ENCODE assay signal across 9 mouse cellular contexts in the genomic region with DNA sequence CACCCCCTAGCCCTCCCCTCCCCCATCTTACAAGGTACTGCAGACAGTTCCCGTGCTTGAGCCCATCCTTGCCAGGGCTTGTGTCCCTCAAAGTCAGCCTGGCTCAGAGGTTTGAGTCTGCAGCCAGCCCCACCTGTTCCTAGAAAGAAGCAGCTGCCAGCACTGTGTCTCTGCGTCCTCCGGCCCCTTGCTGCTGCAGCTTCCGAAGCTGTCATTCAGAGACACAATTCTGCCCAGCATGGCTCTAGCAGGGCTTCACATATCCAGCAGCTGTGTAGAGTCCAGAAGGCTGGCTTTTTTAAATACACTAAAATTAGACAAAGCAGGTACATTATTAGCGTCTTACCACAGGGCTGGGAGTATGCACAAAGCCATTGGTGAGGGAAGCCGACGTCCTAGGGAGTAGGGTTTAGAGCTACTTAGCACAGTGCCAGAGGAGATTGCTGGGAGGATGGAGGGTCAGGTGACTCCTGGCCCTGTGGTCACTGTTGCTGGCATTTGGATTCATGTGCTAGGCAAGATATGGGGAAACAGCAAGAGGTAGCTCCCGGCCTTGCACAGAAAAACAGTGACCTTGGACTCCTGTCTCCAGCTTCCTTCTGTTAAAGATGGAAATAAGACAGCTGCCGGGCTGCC.
DNase-seq lines count a peak whose midpoint lies in the region; ATAC-seq and TF ChIP-seq lines count a peak whose summit lies in the region.
"Had no signal": no experiment of that assay in that cellular context is flagged by ENCODE, and none has a peak within 500 bp of the region (broad histone marks: within the 10 kb centered on the region; RNA-seq: fewer than 3 reads in every experiment).

No protein-coding gene starts in this region.

- DNase-seq in adrenal gland, postnatal 10 days: peak; percentile 49
- DNase-seq in cerebellum, adult 9-11 months: peak; percentile 38
- peak; percentile 53 for DNase-seq in kidney, postnatal 14 days
- no peak for DNase-seq in right cerebral cortex, postnatal 14 days
- DNase-seq: gastrocnemius, postnatal 25 days had no signal

- H3K27ac ChIP-seq in heart, embryonic 14.5 days (replicated peaks in 1 of 2; ENCODE audit: control insufficient read depth in 1 of 2, insufficient read depth in 1 of 2, low read depth in 2 of 2, low read length in 2 of 2): no peak overlapping the region
- no peak overlapping the region for H3K27ac ChIP-seq in intestine, embryonic 16.5 days (ENCODE audit: low read length)
- H3K27ac ChIP-seq in intestine, postnatal 0 days (ENCODE audit: low read depth, low read length): no peak overlapping the region

- no peaks in the 10 kb centered on the region for H3K9me3 ChIP-seq in heart, embryonic 14.5 days (ENCODE audit: control insufficient read depth, low read length)
- H3K9me3 ChIP-seq in intestine, embryonic 16.5 days (ENCODE audit: control insufficient read depth, low read length): no peaks in the 10 kb centered on the region
- no peaks in the 10 kb centered on the region for H3K9me3 ChIP-seq in intestine, postnatal 0 days (ENCODE audit: control insufficient read depth)
- H3K9me3 ChIP-seq: megakaryocyte, embryonic 14.5 days had no signal

- peak overlapping the region; percentile 9; the same call in 1 of the 2 replicates for H3K4me2 ChIP-seq in heart, embryonic 14.5 days (ENCODE audit: low read length)
- H3K4me2 ChIP-seq in intestine, embryonic 16.5 days (ENCODE audit: low read depth, low read length): no peak overlapping the region
- H3K4me2 ChIP-seq in intestine, postnatal 0 days (replicated peaks; ENCODE audit: low read depth): no peak overlapping the region

- TF ChIP-seq CTCF in intestine, postnatal 0 days (IDR thresholded peaks at IDR 0.05; ENCODE audit: low read depth): no peak

- no peaks in the 10 kb centered on the region for H3K27me3 ChIP-seq in heart, embryonic 14.5 days (ENCODE audit: control insufficient read depth, insufficient read depth, low read length)
- no peaks in the 10 kb centered on the region for H3K27me3 ChIP-seq in intestine, embryonic 16.5 days (replicated peaks; ENCODE audit: control insufficient read depth, insufficient read depth, low read length)
- H3K27me3 ChIP-seq in intestine, postnatal 0 days (replicated peaks; ENCODE audit: control insufficient read depth, insufficient read depth, low read length): no peaks in the 10 kb centered on the region

- no peak overlapping the region for H3K9ac ChIP-seq in heart, embryonic 14.5 days (ENCODE audit: low read length)
- no peak overlapping the region for H3K9ac ChIP-seq in intestine, embryonic 16.5 days (ENCODE audit: low read depth, low read length)
- no peak overlapping the region for H3K9ac ChIP-seq in intestine, postnatal 0 days (ENCODE audit: low read depth, low read length)

- ATAC-seq in heart, embryonic 14.5 days (ENCODE audit: insufficient number of reproducible peaks, insufficient read depth, low FRiP score, low read depth): peak; percentile 51
- no peak for ATAC-seq in intestine, embryonic 16.5 days
- ATAC-seq in intestine, postnatal 0 days: no peak

- no peaks in the 10 kb centered on the region for H3K36me3 ChIP-seq in heart, embryonic 14.5 days (ENCODE audit: control insufficient read depth, insufficient read depth, low read length)
- H3K36me3 ChIP-seq in intestine, embryonic 16.5 days (ENCODE audit: control insufficient read depth, insufficient read depth, low read length): no peaks in the 10 kb centered on the region
- no peaks in the 10 kb centered on the region for H3K36me3 ChIP-seq in intestine, postnatal 0 days (ENCODE audit: control insufficient read depth, insufficient read depth)

- peaks cover 8 to 12% of the 10 kb centered on the region in 2 experiments; a peak in 3 of 4 replicates for H3K4me1 ChIP-seq in heart, embryonic 14.5 days (ENCODE audit: control insufficient read depth in 2 of 2, insufficient read depth in 2 of 2, low read length in 2 of 2)
- 0 out of 2 replicates have a peak, but pooled peaks cover 4% of the 10 kb centered on the region for H3K4me1 ChIP-seq in intestine, embryonic 16.5 days (ENCODE audit: control insufficient read depth, insufficient read depth, low read length)
- no peaks in the 10 kb centered on the region for H3K4me1 ChIP-seq in intestine, postnatal 0 days (replicated peaks; ENCODE audit: control insufficient read depth, insufficient read depth, low read length)

- H3K4me3 ChIP-seq in heart, embryonic 14.5 days (ENCODE audit: control insufficient read depth in 1 of 2, insufficient read depth in 1 of 2, low read depth in 1 of 2, low read length in 2 of 2): no peak overlapping the region
- no peak overlapping the region for H3K4me3 ChIP-seq in intestine, embryonic 16.5 days (ENCODE audit: low read length)
- no peak overlapping the region for H3K4me3 ChIP-seq in intestine, postnatal 0 days (ENCODE audit: low read depth, low read length)
- H3K4me3 ChIP-seq: megakaryocyte, embryonic 14.5 days had no signal

- 23% methylated on average over 9 of the region's 9 CpGs for WGBS in heart, embryonic 14.5 days
- WGBS in intestine, embryonic 16.5 days: 48% methylated on average over 9 of the region's 9 CpGs
- WGBS in intestine, postnatal 0 days: 56% methylated on average over 9 of the region's 9 CpGs
